Mouse (Mus musculus) embryonic facial prominence, embryonic 14.5 days (tissue): Measurements from ENCODE around the gene Atoh8. TPM values are rescaled to one million over a fixed set of nuclear protein-coding genes. Genes with fewer than 3 reads are reported as not detected.

Experiments used
- ATAC-seq: fragments of 200-750 bp; cut with Nextera tagmentation; 2 replicates; pipeline ENCODE4 v1.8.0; 2017; ENCODE audit warnings: low read depth, moderate number of reproducible peaks, moderate TSS enrichment
- DNase-seq: peaks from one replicate; pipeline ENCODE4 v3.0.0-alpha.2; 2015; ENCODE audit warnings: low spot score
- H3K27ac ChIP-seq: fragments of 300-500 bp; sonication (generic); replicated peaks from 2 replicates; pipeline ENCODE4 v1.5.1; 2014; ENCODE audit warnings: low read depth, mild to moderate bottlenecking, low read length, moderate library complexity
- H3K27me3 ChIP-seq: fragments of 300-500 bp; sonication (generic); replicated peaks from 2 replicates; pipeline ENCODE4 v1.6.1; 2014; ENCODE audit warnings: low read length; ENCODE audit not compliant: control insufficient read depth, insufficient read depth
- H3K36me3 ChIP-seq: fragments of 300-500 bp; sonication (generic); 2 replicates; pipeline ENCODE4 v1.6.1; 2014; ENCODE audit warnings: low read length, mixed read lengths; ENCODE audit not compliant: control insufficient read depth, insufficient read depth
- H3K4me1 ChIP-seq: fragments of 300-500 bp; sonication (generic); 2 replicates; pipeline ENCODE4 v1.6.1; 2014; ENCODE audit warnings: antibody characterized with exemption, low read length; ENCODE audit not compliant: control insufficient read depth, insufficient read depth
- H3K4me2 ChIP-seq: fragments of 300-500 bp; sonication (generic); 2 replicates; pipeline ENCODE4 v1.6.1; 2014; ENCODE audit warnings: low read depth, mild to moderate bottlenecking, low read length, moderate library complexity, mixed read lengths
- H3K4me3 ChIP-seq: fragments of 300-500 bp; sonication (generic); 2 replicates; pipeline ENCODE4 v1.5.1; 2014; ENCODE audit warnings: low read depth, mild to moderate bottlenecking, low read length
- H3K9ac ChIP-seq: fragments of 300-500 bp; sonication (generic); 2 replicates; pipeline ENCODE4 v1.6.1; 2014; ENCODE audit warnings: low read depth, mild to moderate bottlenecking, low read length, moderate library complexity, mixed read lengths
- H3K9me3 ChIP-seq: fragments of 300-500 bp; sonication (generic); 2 replicates; pipeline ENCODE4 v1.6.1; 2016; ENCODE audit warnings: low read length; ENCODE audit not compliant: control insufficient read depth
- WGBS: fragments of 180-500 bp; shearing (Covaris S2); extraction: QIAGEN DNeasy Blood & Tissue Kit; methylation state at CpG from one replicate; pipeline ENCODE4 v1.1.7; 2014; 5-methylcytosine and 5-hydroxymethylcytosine counted together
- polyA plus RNA-seq: library from polyadenylated mRNA; unstranded; fragments of >200 nt; fragmentation: Nextera tagmentation; extraction: Ambion mirVana; gene quantifications from 2 replicates; pipeline ENCODE4 v1.2.1, GENCODE M21; 2014

Atoh8 gene
- polyA plus RNA-seq, 1 experiment from 2014 or later, result 12.9 TPM

DNA sequence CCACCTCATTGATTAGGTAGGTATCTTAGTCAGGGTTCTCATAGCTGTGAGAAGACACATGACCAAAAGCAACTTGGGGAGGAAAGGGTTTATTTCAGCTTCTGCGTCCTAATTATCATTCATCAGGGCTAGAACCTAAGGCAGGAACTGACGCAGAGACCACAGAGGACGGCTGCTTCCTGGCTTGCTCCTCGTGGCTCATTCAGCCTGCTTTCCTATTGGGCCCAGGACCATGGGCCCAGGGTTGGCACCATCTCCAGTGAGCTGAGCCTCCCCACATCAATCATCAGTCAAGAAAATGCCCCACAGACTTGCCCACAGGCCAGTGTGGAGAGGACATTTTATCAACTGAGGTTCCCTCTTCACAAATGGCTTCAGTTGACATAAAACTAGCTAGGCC, 40.1 kb upstream of the Atoh8 start:
- H3K27ac ChIP-seq, result no peak overlapping the region
- no peaks in the 10 kb centered on the region for H3K27me3 ChIP-seq
- ATAC-seq, result no peak
- H3K4me2 ChIP-seq, result no peak overlapping the region
- no peak for DNase-seq
- H3K36me3 ChIP-seq, result no peaks in the 10 kb centered on the region
- H3K9ac ChIP-seq, result no peak overlapping the region
- H3K4me3 ChIP-seq, result no peak overlapping the region
- 73% methylated on average over 4 of the region's 4 CpGs for WGBS
- H3K4me1 ChIP-seq, result no peaks in the 10 kb centered on the region
- no peaks in the 10 kb centered on the region for H3K9me3 ChIP-seq

- DNase-seq (no peak), ATAC-seq (no peak)
- Histone ChIP-seq H3K9ac (no peak overlapping the region), H3K4me1 (no peaks in the 10 kb centered on the region), H3K27ac (no peak overlapping the region), H3K9me3 (no peaks in the 10 kb centered on the region), H3K27me3 (no peaks in the 10 kb centered on the region), H3K4me2 (no peak overlapping the region), H3K36me3 (no peaks in the 10 kb centered on the region), H3K4me3 (no peak overlapping the region)
- WGBS, result 69% methylated on average over 6 of the region's 6 CpGs
Observed at GRCm38 (mm10) chr6:72273153-72273552, 37.8 kb upstream of the Atoh8 start.

DNA sequence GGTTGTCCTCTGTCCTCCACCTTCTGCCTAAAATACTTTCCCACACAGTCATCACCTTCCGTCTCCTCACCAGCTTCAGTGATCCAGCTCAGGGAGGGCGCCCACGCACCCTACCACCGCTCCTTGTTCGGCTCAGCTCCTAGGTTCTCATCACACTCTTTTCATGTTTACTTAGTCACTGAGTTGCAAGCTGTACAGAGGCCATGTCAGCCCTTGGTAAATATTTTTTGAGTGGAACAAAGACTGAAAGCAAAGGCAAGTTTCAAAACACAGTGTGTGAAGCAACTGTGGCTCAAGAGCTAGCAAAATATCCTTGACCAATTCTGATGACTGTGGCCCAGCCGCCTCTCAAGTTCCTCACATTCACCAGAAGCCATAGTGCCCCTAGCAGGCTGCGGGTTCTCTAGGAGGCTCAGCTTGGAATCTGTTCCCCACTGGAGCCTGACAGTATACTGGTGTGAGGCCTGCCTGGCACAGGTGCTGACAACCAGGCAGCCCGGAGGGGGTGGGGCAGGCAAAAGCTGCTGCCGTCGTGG, 36.9 kb upstream of the Atoh8 start:
- H3K4me3 ChIP-seq, result no peak overlapping the region
- no peak overlapping the region for H3K4me2 ChIP-seq
- no peaks in the 10 kb centered on the region for H3K27me3 ChIP-seq
- no peak for ATAC-seq
- no peak overlapping the region for H3K9ac ChIP-seq
- no peak for DNase-seq
- no peaks in the 10 kb centered on the region for H3K9me3 ChIP-seq
- H3K27ac ChIP-seq, result no peak overlapping the region
- 74% methylated on average over 10 of the region's 10 CpGs for WGBS
- no peaks in the 10 kb centered on the region for H3K36me3 ChIP-seq
- no peaks in the 10 kb centered on the region for H3K4me1 ChIP-seq

DNA sequence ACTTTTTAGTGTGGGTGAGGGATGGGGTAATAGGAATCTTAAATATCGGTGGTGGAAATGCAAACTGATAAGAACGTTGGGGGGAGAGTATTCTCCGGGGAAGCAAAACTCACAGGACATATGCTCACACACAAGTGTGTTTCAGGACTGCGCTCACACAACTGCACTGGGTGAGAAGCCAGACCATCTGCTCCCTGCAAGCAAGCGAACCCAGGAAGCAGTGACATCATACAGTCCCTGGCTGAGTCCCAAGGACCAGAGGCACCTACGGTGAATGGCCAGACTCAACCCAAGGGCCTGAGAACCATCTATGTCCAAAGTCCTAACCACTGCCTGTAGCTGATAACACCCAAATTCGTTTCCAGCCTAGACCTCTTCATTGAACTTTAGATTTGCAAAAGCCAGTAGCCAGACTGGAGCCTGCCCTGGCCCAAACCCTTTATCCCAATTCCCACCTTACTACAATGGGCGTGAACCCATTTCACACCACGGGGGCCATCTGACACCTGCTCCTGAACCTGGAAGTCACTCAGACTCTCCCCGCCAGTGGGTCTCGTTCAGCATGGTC, 35.7 kb upstream of the Atoh8 start:
- H3K27ac ChIP-seq, result no peak overlapping the region
- H3K9me3 ChIP-seq, result no peaks in the 10 kb centered on the region
- H3K36me3 ChIP-seq, result no peaks in the 10 kb centered on the region
- H3K4me3 ChIP-seq, result no peak overlapping the region
- ATAC-seq (no peak), DNase-seq (no peak)
- H3K4me1 ChIP-seq, result no peaks in the 10 kb centered on the region
- WGBS, result 82% methylated on average over 11 of the region's 11 CpGs
- H3K27me3 ChIP-seq, result no peaks in the 10 kb centered on the region
- no peak overlapping the region for H3K4me2 ChIP-seq
- H3K9ac ChIP-seq, result no peak overlapping the region

GRCm38 (mm10) chr6:72270258-72270657, 34.9 kb upstream of the Atoh8 start:
- Histone ChIP-seq H3K27ac (no peak overlapping the region), H3K4me2 (no peak overlapping the region), H3K9me3 (no peaks in the 10 kb centered on the region), H3K4me1 (no peaks in the 10 kb centered on the region), H3K9ac (no peak overlapping the region), H3K27me3 (no peaks in the 10 kb centered on the region), H3K36me3 (no peaks in the 10 kb centered on the region), H3K4me3 (no peak overlapping the region)
- ATAC-seq (no peak), DNase-seq (no peak)
- WGBS, result 78% methylated on average over 5 of the region's 5 CpGs

- Histone ChIP-seq H3K36me3 (no peaks in the 10 kb centered on the region), H3K9me3 (no peaks in the 10 kb centered on the region), H3K4me1 (no peaks in the 10 kb centered on the region), H3K4me3 (no peak overlapping the region), H3K9ac (no peak overlapping the region), H3K27ac (no peak overlapping the region), H3K27me3 (no peaks in the 10 kb centered on the region), H3K4me2 (no peak overlapping the region)
- DNase-seq (no peak), ATAC-seq (no peak)
- 68% methylated on average over 9 of the region's 9 CpGs for WGBS
Observed at GRCm38 (mm10) chr6:72268149-72268847, 32.9 kb upstream of the Atoh8 start.

DNA sequence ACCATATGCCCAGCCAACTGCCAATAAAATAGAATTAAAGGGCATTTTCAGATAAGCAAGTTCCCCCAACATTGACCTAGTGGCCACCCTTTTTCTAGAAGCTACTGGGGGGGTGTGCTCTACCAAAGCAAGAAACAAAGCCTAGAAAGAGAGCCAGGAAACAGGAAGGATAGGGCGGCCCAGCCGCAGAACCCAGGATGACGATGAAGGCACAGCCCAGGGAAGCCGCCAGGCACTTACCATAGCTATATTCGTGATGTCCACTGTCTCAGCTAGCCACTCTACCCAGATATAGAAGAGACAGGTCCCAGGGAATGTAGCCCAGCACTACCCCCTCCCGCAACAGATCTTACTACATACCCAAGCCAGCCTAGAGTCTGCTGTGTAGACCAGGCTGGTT, 30.3 kb upstream of the Atoh8 start:
- no peak for ATAC-seq
- Histone ChIP-seq H3K27ac (no peak overlapping the region), H3K4me3 (no peak overlapping the region), H3K36me3 (no peaks in the 10 kb centered on the region), H3K27me3 (no peaks in the 10 kb centered on the region), H3K4me1 (no peaks in the 10 kb centered on the region), H3K9ac (no peak overlapping the region), H3K4me2 (no peak overlapping the region), H3K9me3 (no peaks in the 10 kb centered on the region)
- WGBS, result 91% methylated on average over 6 of the region's 6 CpGs
- no peak for DNase-seq

- WGBS, result 70% methylated on average over 5 of the region's 5 CpGs
- H3K9me3 ChIP-seq, result no peaks in the 10 kb centered on the region
- no peak overlapping the region for H3K27ac ChIP-seq
- no peak overlapping the region for H3K4me2 ChIP-seq
- H3K9ac ChIP-seq, result no peak overlapping the region
- no peaks in the 10 kb centered on the region for H3K27me3 ChIP-seq
- no peaks in the 10 kb centered on the region for H3K36me3 ChIP-seq
- no peak for DNase-seq
- ATAC-seq, result no peak
- no peaks in the 10 kb centered on the region for H3K4me1 ChIP-seq
- H3K4me3 ChIP-seq, result no peak overlapping the region
Observed at GRCm38 (mm10) chr6:72263679-72264265, 28.4 kb upstream of the Atoh8 start.
